Mouse (Mus musculus) stomach, embryonic 16.5 days (tissue): ENCODE measurements at regions not wholly inside any gene's neighbourhood (a gene's known extent, or its start where the extent isn't known, plus 50 kb on each side); places are given as distances from the start of the nearest gene placed in this dataset.

Source experiments
- ATAC-seq: fragments of 200-750 bp; cut with Nextera tagmentation; 2 replicates; pipeline ENCODE4 v1.8.0; 2017; ENCODE audit warnings: moderate number of reproducible peaks, moderate TSS enrichment; ENCODE audit not compliant: insufficient read depth, low FRiP score
- H3K27ac ChIP-seq: fragments of 300-500 bp; sonication (generic); 2 replicates; pipeline ENCODE4 v1.5.1; 2014; ENCODE audit warnings: low read length
- H3K27me3 ChIP-seq: fragments of 300-500 bp; sonication (generic); 2 replicates; pipeline ENCODE4 v1.6.1; 2014; ENCODE audit warnings: low read length, control low read depth, mixed read lengths; ENCODE audit not compliant: control insufficient read depth, insufficient read depth
- H3K36me3 ChIP-seq: fragments of 300-500 bp; sonication (generic); 2 replicates; pipeline ENCODE4 v1.6.1; 2014; ENCODE audit warnings: low read length; ENCODE audit not compliant: control insufficient read depth, insufficient read depth
- H3K4me1 ChIP-seq: fragments of 300-500 bp; sonication (generic); 2 replicates; pipeline ENCODE4 v1.6.1; 2014; ENCODE audit warnings: low read length, control low read depth, mixed read lengths; ENCODE audit not compliant: control insufficient read depth, insufficient read depth
- H3K4me2 ChIP-seq: fragments of 300-500 bp; sonication (generic); 2 replicates; pipeline ENCODE4 v1.6.1; 2014; ENCODE audit warnings: low read depth, low read length, mixed read lengths
- H3K4me3 ChIP-seq: fragments of 300-500 bp; sonication (generic); replicated peaks from 2 replicates; pipeline ENCODE4 v1.5.1; 2014; ENCODE audit warnings: mild to moderate bottlenecking, low read length
- H3K9ac ChIP-seq: fragments of 300-500 bp; sonication (generic); 2 replicates; pipeline ENCODE4 v1.6.1; 2014; ENCODE audit warnings: low read length
- H3K9me3 ChIP-seq: fragments of 300-500 bp; sonication (generic); replicated peaks from 2 replicates; pipeline ENCODE4 v1.6.1; 2016; ENCODE audit warnings: low read length, control low read depth; ENCODE audit not compliant: control insufficient read depth
- WGBS: fragments of 180-500 bp; shearing (Covaris S2); extraction: QIAGEN DNeasy Blood & Tissue Kit; methylation state at CpG from one replicate; pipeline ENCODE4 v1.1.7; 2014; 5-methylcytosine and 5-hydroxymethylcytosine counted together

GRCm38 (mm10) chr1:89332676-89333075 lies 121.9 kb upstream of the Agap1 start:
- no peak overlapping the region for H3K4me3 ChIP-seq
- no peaks in the 10 kb centered on the region for H3K9me3 ChIP-seq
- ATAC-seq = no peak
- no peak overlapping the region for H3K27ac ChIP-seq
- H3K36me3 ChIP-seq = no peaks in the 10 kb centered on the region
- no peak overlapping the region for H3K9ac ChIP-seq
- no peaks in the 10 kb centered on the region for H3K27me3 ChIP-seq
- 77% methylated on average over 7 of the region's 7 CpGs for WGBS
- no peaks in the 10 kb centered on the region for H3K4me1 ChIP-seq
- H3K4me2 ChIP-seq = no peak overlapping the region

- H3K9ac ChIP-seq = no peak overlapping the region
- no peaks in the 10 kb centered on the region for H3K9me3 ChIP-seq
- H3K36me3 ChIP-seq = no peaks in the 10 kb centered on the region
- no peaks in the 10 kb centered on the region for H3K4me1 ChIP-seq
- H3K4me2 ChIP-seq = no peak overlapping the region
- no peak for ATAC-seq
- no peak overlapping the region for H3K4me3 ChIP-seq
- H3K27me3 ChIP-seq = no peaks in the 10 kb centered on the region
- WGBS = 72% methylated on average over 5 of the region's 5 CpGs
- no peak overlapping the region for H3K27ac ChIP-seq
Observed at GRCm38 (mm10) chr1:89337861-89338260, 116.7 kb upstream of the Agap1 start.

GRCm38 (mm10) chr1:89342794-89343193 lies 111.8 kb upstream of the Agap1 start:
- WGBS = 50% methylated on average over 4 of the region's 4 CpGs
- no peak for ATAC-seq
- Histone ChIP-seq H3K9me3 (no peaks in the 10 kb centered on the region), H3K4me3 (no peak overlapping the region), H3K27me3 (no peaks in the 10 kb centered on the region), H3K9ac (no peak overlapping the region), H3K4me1 (no peaks in the 10 kb centered on the region), H3K4me2 (no peak overlapping the region), H3K36me3 (no peaks in the 10 kb centered on the region), H3K27ac (no peak overlapping the region)

- H3K9me3 ChIP-seq = no peaks in the 10 kb centered on the region
- H3K4me2 ChIP-seq = no peak overlapping the region
- no peaks in the 10 kb centered on the region for H3K36me3 ChIP-seq
- H3K27me3 ChIP-seq = no peaks in the 10 kb centered on the region
- H3K4me1 ChIP-seq = no peaks in the 10 kb centered on the region
- no peak overlapping the region for H3K4me3 ChIP-seq
- no peak overlapping the region for H3K27ac ChIP-seq
- ATAC-seq = no peak
- WGBS = 31% methylated on average over 6 of the region's 6 CpGs
- no peak overlapping the region for H3K9ac ChIP-seq
Observed at GRCm38 (mm10) chr1:89344546-89344945, 110.1 kb upstream of the Agap1 start.

- H3K27me3 ChIP-seq = no peaks in the 10 kb centered on the region
- ATAC-seq = no peak
- H3K9me3 ChIP-seq = no peaks in the 10 kb centered on the region
- 64% methylated on average over 3 of the region's 3 CpGs for WGBS
- H3K27ac ChIP-seq = no peak overlapping the region
- no peak overlapping the region for H3K4me3 ChIP-seq
- H3K9ac ChIP-seq = no peak overlapping the region
- no peaks in the 10 kb centered on the region for H3K36me3 ChIP-seq
- H3K4me2 ChIP-seq = no peak overlapping the region
- no peaks in the 10 kb centered on the region for H3K4me1 ChIP-seq
Observed at GRCm38 (mm10) chr1:89347341-89347740, 107.3 kb upstream of the Agap1 start.

GRCm38 (mm10) chr1:89352936-89353335 lies 101.7 kb upstream of the Agap1 start:
- 58% methylated on average over 4 of the region's 4 CpGs for WGBS
- H3K36me3 ChIP-seq = no peaks in the 10 kb centered on the region
- H3K4me3 ChIP-seq = no peak overlapping the region
- no peaks in the 10 kb centered on the region for H3K27me3 ChIP-seq
- no peaks in the 10 kb centered on the region for H3K4me1 ChIP-seq
- H3K27ac ChIP-seq = no peak overlapping the region
- no peak for ATAC-seq
- H3K9ac ChIP-seq = no peak overlapping the region
- no peaks in the 10 kb centered on the region for H3K9me3 ChIP-seq
- H3K4me2 ChIP-seq = no peak overlapping the region

GRCm38 (mm10) chr1:89359257-89359656 lies 95.3 kb upstream of the Agap1 start:
- Histone ChIP-seq H3K9ac (no peak overlapping the region), H3K27me3 (no peaks in the 10 kb centered on the region), H3K4me2 (no peak overlapping the region), H3K4me1 (no peaks in the 10 kb centered on the region), H3K4me3 (no peak overlapping the region), H3K36me3 (no peaks in the 10 kb centered on the region), H3K9me3 (no peaks in the 10 kb centered on the region), H3K27ac (no peak overlapping the region)
- ATAC-seq = no peak
- WGBS = 59% methylated on average over 3 of the region's 3 CpGs

GRCm38 (mm10) chr1:89364547-89365305 lies 89.9 kb upstream of the Agap1 start:
- no peaks in the 10 kb centered on the region for H3K27me3 ChIP-seq
- peaks cover 3% of the 10 kb centered on the region; the same call in 1 of the 2 replicates for H3K4me1 ChIP-seq
- H3K4me2 ChIP-seq = no peak overlapping the region
- no peak overlapping the region for H3K4me3 ChIP-seq
- H3K9me3 ChIP-seq = no peaks in the 10 kb centered on the region
- H3K9ac ChIP-seq = no peak overlapping the region
- no peak for ATAC-seq
- WGBS = 56% methylated on average over 12 of the region's 12 CpGs
- no peak overlapping the region for H3K27ac ChIP-seq
- no peaks in the 10 kb centered on the region for H3K36me3 ChIP-seq

GRCm38 (mm10) chr1:89366891-89367290 lies 87.7 kb upstream of the Agap1 start:
- 0 out of 2 replicates have a peak overlapping the region, but pooled peaks have one; percentile 25 for H3K27ac ChIP-seq

More at GRCm38 (mm10) chr1:89366891-89367290, 87.7 kb upstream of the Agap1 start:
- Histone ChIP-seq H3K4me1 (peaks cover 3% of the 10 kb centered on the region; the same call in 1 of the 2 replicates), H3K4me2 (no peak overlapping the region), H3K36me3 (no peaks in the 10 kb centered on the region), H3K9ac (no peak overlapping the region), H3K4me3 (no peak overlapping the region), H3K9me3 (no peaks in the 10 kb centered on the region), H3K27me3 (no peaks in the 10 kb centered on the region)
- no peak for ATAC-seq
- WGBS = 62% methylated on average over 5 of the region's 5 CpGs
